Mouse (Mus musculus): ENCODE measurements around the gene Carm1. TPM values are rescaled to one million over a fixed set of nuclear protein-coding genes. Genes with fewer than 3 reads are reported as not detected.
A peak's percentile ranks its signal among the peaks of the same experiment; 100 is the strongest.
"Not testable (repeated sequence)": the region's sequence is repeated elsewhere in the genome, so short reads cannot be mapped to it uniquely, and the experiment has no call there.

Carm1 gene
- polyA plus RNA-seq, 1 experiment from 2014 or later: 15.6 TPM

DNA sequence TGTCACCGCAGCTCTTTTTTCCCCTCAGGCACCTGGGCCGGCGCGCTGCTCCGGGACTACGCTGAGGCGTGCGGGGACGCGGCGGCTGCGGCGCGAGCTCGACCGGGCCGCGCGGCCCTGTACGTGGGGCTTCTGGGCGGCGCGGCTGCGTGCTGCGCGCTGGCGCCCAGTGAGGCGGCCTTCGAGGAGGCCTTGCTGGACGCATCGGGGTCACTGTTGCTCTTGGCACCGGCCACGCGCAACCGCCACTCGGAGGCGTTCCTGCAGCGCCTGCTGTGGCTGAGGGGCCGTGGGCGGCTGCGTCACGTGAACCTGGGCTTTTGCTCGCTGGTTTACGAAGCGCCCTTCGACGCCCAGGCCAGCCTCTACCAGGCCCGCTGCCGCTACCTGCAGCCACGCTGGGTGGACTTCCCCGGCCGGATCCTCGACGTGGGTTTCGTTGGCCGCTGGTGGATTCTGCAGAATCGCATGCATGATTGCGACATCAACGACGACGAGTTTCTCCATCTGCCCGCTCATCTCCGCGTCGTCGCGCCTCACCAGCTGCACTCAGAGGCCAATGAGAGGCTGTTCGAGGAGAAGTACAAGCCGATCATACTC lies 46.5 kb downstream of the Carm1 start:
- Histone ChIP-seq H3K4me3 (replicated peaks; ENCODE audit: low read length) (peak overlapping the region; percentile 71), H3K27me3 (ENCODE audit: control insufficient read depth, insufficient read depth, low read length) (no peaks in the 10 kb centered on the region), H3K36me3 (ENCODE audit: control insufficient read depth, insufficient read depth, low read length) (peaks cover 11% of the 10 kb centered on the region; the same call in 1 of the 2 replicates), H3K9ac (ENCODE audit: low read length) (peak overlapping the region; percentile 83), H3K4me1 (ENCODE audit: control insufficient read depth, insufficient read depth, low read length) (peaks cover 14% of the 10 kb centered on the region), H3K4me2 (ENCODE audit: low read depth, low read length) (peak overlapping the region; percentile 86), H3K9me3 (replicated peaks; ENCODE audit: control insufficient read depth, low read length) (no peaks in the 10 kb centered on the region), H3K27ac (ENCODE audit: low read length) (peak overlapping the region; percentile 79)
- WGBS: under 1% methylated on average over 69 of the region's 69 CpGs
- ATAC-seq (ENCODE audit: insufficient read depth, low FRiP score): peak; percentile 63

GRCm38 (mm10) chr9:21594350-21594749 lies 47.7 kb downstream of the Carm1 start:
- H3K27ac ChIP-seq (ENCODE audit: low read length); H3K27me3 ChIP-seq (ENCODE audit: control insufficient read depth, insufficient read depth, low read length); H3K4me3 ChIP-seq (replicated peaks; ENCODE audit: low read length); H3K9me3 ChIP-seq (replicated peaks; ENCODE audit: control insufficient read depth, low read length); H3K36me3 ChIP-seq (ENCODE audit: control insufficient read depth, insufficient read depth, low read length); H3K9ac ChIP-seq (ENCODE audit: low read length); ATAC-seq (ENCODE audit: insufficient read depth, low FRiP score): not testable (repeated sequence)
- Histone ChIP-seq H3K4me2 (ENCODE audit: low read depth, low read length) (peak overlapping the region; percentile 86), H3K4me1 (ENCODE audit: control insufficient read depth, insufficient read depth, low read length) (peaks cover 14% of the 10 kb centered on the region)
- WGBS: 83% methylated on average over 8 of the region's 8 CpGs

- no peaks in the 10 kb centered on the region for H3K27me3 ChIP-seq (ENCODE audit: control insufficient read depth, insufficient read depth, low read length)
Observed at GRCm38 (mm10) chr9:21594838-21595237, 48.1 kb downstream of the Carm1 start.

DNA sequence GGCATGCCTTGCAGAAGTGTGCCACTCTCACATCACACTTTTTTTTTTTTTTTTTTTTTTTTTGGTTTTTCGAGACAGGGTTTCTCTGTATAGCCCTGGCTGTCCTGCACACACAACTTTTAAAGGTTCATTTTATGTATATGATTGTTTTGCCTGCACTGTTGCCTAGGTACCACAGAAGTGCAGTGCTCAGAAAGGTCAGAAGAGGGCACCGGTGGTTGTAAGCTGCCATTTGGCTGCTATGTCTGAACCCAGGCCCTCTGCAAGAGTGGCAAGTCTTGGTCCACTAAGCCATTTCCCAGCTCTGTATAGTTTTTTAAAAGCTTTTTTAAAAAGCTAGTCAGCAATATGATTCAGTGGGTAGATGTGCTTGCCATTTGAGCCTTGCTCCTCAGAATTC lies 51.5 kb downstream of the Carm1 start:
- Histone ChIP-seq H3K9me3 (replicated peaks; ENCODE audit: control insufficient read depth, low read length) (no peaks in the 10 kb centered on the region), H3K4me3 (replicated peaks; ENCODE audit: low read length) (no peak overlapping the region), H3K4me1 (ENCODE audit: control insufficient read depth, insufficient read depth, low read length) (peaks cover 9% of the 10 kb centered on the region; the same call in 1 of the 2 replicates), H3K27ac (ENCODE audit: low read length) (no peak overlapping the region), H3K9ac (ENCODE audit: low read length) (no peak overlapping the region), H3K4me2 (ENCODE audit: low read depth, low read length) (no peak overlapping the region), H3K36me3 (ENCODE audit: control insufficient read depth, insufficient read depth, low read length) (no peaks in the 10 kb centered on the region), H3K27me3 (ENCODE audit: control insufficient read depth, insufficient read depth, low read length) (no peaks in the 10 kb centered on the region)
- no peak for ATAC-seq (ENCODE audit: insufficient read depth, low FRiP score)
- WGBS: 30% methylated on average over 2 of the region's 2 CpGs

More at GRCm38 (mm10) chr9:21594838-21595237, 48.1 kb downstream of the Carm1 start:
- Histone ChIP-seq H3K36me3 (ENCODE audit: control insufficient read depth, insufficient read depth, low read length) (0 out of 2 replicates have a peak, but pooled peaks cover 1% of the 10 kb centered on the region), H3K27ac (ENCODE audit: low read length) (no peak overlapping the region), H3K9ac (ENCODE audit: low read length) (no peak overlapping the region), H3K9me3 (replicated peaks; ENCODE audit: control insufficient read depth, low read length) (no peaks in the 10 kb centered on the region), H3K4me3 (replicated peaks; ENCODE audit: low read length) (no peak overlapping the region), H3K4me1 (ENCODE audit: control insufficient read depth, insufficient read depth, low read length) (peaks cover 14% of the 10 kb centered on the region), H3K4me2 (ENCODE audit: low read depth, low read length) (no peak overlapping the region)
- no peak for ATAC-seq (ENCODE audit: insufficient read depth, low FRiP score)
- WGBS: 72% methylated on average over 2 of the region's 2 CpGs

DNA sequence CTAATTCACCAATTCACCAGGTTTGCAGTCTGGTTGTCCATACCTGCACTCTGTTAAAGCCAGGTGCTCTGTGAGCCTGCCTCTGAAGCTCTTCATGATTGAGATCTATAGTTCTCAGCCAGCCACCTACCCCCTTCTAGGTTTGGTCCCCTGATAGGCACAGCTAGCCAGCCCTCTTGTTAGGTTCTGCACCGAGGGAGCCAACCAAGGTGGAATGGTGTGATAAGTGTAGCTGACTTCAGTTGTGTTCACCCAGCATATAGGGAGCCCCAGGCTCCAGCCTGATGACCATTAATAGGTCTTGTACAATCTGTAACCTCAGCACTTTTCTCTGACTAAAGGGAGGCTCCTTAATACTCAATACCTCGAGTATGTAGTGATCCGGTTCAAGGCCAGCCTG lies 53.5 kb downstream of the Carm1 start:
- H3K27ac ChIP-seq (ENCODE audit: low read length): no peak overlapping the region
- ATAC-seq (ENCODE audit: insufficient read depth, low FRiP score): no peak
- H3K4me2 ChIP-seq (ENCODE audit: low read depth, low read length): no peak overlapping the region
- H3K36me3 ChIP-seq (ENCODE audit: control insufficient read depth, insufficient read depth, low read length): no peaks in the 10 kb centered on the region
- no peak overlapping the region for H3K9ac ChIP-seq (ENCODE audit: low read length)
- H3K4me1 ChIP-seq (ENCODE audit: control insufficient read depth, insufficient read depth, low read length): no peaks in the 10 kb centered on the region
- H3K9me3 ChIP-seq (replicated peaks; ENCODE audit: control insufficient read depth, low read length): no peaks in the 10 kb centered on the region
- WGBS: 73% methylated on average over 3 of the region's 3 CpGs
- H3K27me3 ChIP-seq (ENCODE audit: control insufficient read depth, insufficient read depth, low read length): no peaks in the 10 kb centered on the region
- H3K4me3 ChIP-seq (replicated peaks; ENCODE audit: low read length): no peak overlapping the region

GRCm38 (mm10) chr9:21601073-21601472 lies 54.4 kb downstream of the Carm1 start:
- ATAC-seq (ENCODE audit: insufficient read depth, low FRiP score): no peak
- no peak overlapping the region for H3K4me2 ChIP-seq (ENCODE audit: low read depth, low read length)
- 75% methylated on average over 2 of the region's 2 CpGs for WGBS
- no peaks in the 10 kb centered on the region for H3K4me1 ChIP-seq (ENCODE audit: control insufficient read depth, insufficient read depth, low read length)
- no peaks in the 10 kb centered on the region for H3K36me3 ChIP-seq (ENCODE audit: control insufficient read depth, insufficient read depth, low read length)
- no peaks in the 10 kb centered on the region for H3K9me3 ChIP-seq (replicated peaks; ENCODE audit: control insufficient read depth, low read length)
- no peak overlapping the region for H3K4me3 ChIP-seq (replicated peaks; ENCODE audit: low read length)
- no peaks in the 10 kb centered on the region for H3K27me3 ChIP-seq (ENCODE audit: control insufficient read depth, insufficient read depth, low read length)
- H3K9ac ChIP-seq (ENCODE audit: low read length): no peak overlapping the region
- H3K27ac ChIP-seq (ENCODE audit: low read length): no peak overlapping the region

GRCm38 (mm10) chr9:21601722-21602399 lies 55.2 kb downstream of the Carm1 start:
- Histone ChIP-seq H3K4me1 (ENCODE audit: control insufficient read depth, insufficient read depth, low read length) (no peaks in the 10 kb centered on the region), H3K27me3 (ENCODE audit: control insufficient read depth, insufficient read depth, low read length) (no peaks in the 10 kb centered on the region), H3K4me2 (ENCODE audit: low read depth, low read length) (no peak overlapping the region), H3K36me3 (ENCODE audit: control insufficient read depth, insufficient read depth, low read length) (no peaks in the 10 kb centered on the region), H3K9ac (ENCODE audit: low read length) (no peak overlapping the region), H3K9me3 (replicated peaks; ENCODE audit: control insufficient read depth, low read length) (no peaks in the 10 kb centered on the region), H3K27ac (ENCODE audit: low read length) (no peak overlapping the region), H3K4me3 (replicated peaks; ENCODE audit: low read length) (no peak overlapping the region)
- ATAC-seq (ENCODE audit: insufficient read depth, low FRiP score): peak; percentile 76; the same call in 1 of the 2 replicates
- WGBS: 48% methylated on average over 10 of the region's 10 CpGs

DNA sequence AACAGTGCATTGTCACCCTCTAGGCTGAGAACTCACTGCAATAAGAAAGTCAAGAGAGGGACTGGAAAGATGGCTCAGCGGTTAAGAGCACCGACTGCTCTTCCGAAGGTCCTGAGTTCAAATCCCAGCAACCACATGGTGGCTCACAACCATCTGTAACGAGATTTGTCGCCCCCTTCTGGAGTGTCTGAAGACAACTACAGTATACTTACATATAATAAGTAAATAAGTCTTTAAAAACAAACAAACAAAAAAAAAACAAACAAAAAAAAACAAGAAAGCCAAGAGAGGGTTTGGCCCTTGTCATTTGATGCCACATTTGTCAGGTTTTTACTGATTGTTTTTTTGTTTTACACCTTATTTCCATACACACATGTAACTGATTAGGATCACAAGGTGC lies 57.4 kb downstream of the Carm1 start:
- Histone ChIP-seq H3K27ac (ENCODE audit: low read length) (no peak overlapping the region), H3K27me3 (ENCODE audit: control insufficient read depth, insufficient read depth, low read length) (no peaks in the 10 kb centered on the region), H3K4me3 (replicated peaks; ENCODE audit: low read length) (no peak overlapping the region), H3K4me1 (ENCODE audit: control insufficient read depth, insufficient read depth, low read length) (no peaks in the 10 kb centered on the region), H3K36me3 (ENCODE audit: control insufficient read depth, insufficient read depth, low read length) (no peaks in the 10 kb centered on the region), H3K4me2 (ENCODE audit: low read depth, low read length) (no peak overlapping the region), H3K9me3 (replicated peaks; ENCODE audit: control insufficient read depth, low read length) (no peaks in the 10 kb centered on the region), H3K9ac (ENCODE audit: low read length) (no peak overlapping the region)
- ATAC-seq (ENCODE audit: insufficient read depth, low FRiP score): no peak
- WGBS: 75% methylated on average over 5 of the region's 5 CpGs

- no peak overlapping the region for H3K27ac ChIP-seq (ENCODE audit: low read length)
- no peak overlapping the region for H3K9ac ChIP-seq (ENCODE audit: low read length)
- no peaks in the 10 kb centered on the region for H3K27me3 ChIP-seq (ENCODE audit: control insufficient read depth, insufficient read depth, low read length)
- 76% methylated on average over 5 of the region's 5 CpGs for WGBS
- H3K4me3 ChIP-seq (replicated peaks; ENCODE audit: low read length): no peak overlapping the region
- no peak overlapping the region for H3K4me2 ChIP-seq (ENCODE audit: low read depth, low read length)
- ATAC-seq (ENCODE audit: insufficient read depth, low FRiP score): no peak
- H3K4me1 ChIP-seq (ENCODE audit: control insufficient read depth, insufficient read depth, low read length): no peaks in the 10 kb centered on the region
- no peaks in the 10 kb centered on the region for H3K36me3 ChIP-seq (ENCODE audit: control insufficient read depth, insufficient read depth, low read length)
- no peaks in the 10 kb centered on the region for H3K9me3 ChIP-seq (replicated peaks; ENCODE audit: control insufficient read depth, low read length)
Observed at GRCm38 (mm10) chr9:21605865-21606264, 59.2 kb downstream of the Carm1 start.

All from stomach, embryonic 16.5 days (tissue).